Mouse (Mus musculus) cerebellum, adult 2 months (tissue): ENCODE measurements around the gene Itga11.

Experiments used
- CTCF ChIP-seq: fragments of 200-500 bp; IDR thresholded peaks from 2 replicates; pipeline ENCODE4 v1.5.1; 2011; ENCODE audit warnings: low read depth, mild to moderate bottlenecking, control low read depth, low read length, moderate library complexity, borderline replicate concordance; ENCODE audit not compliant: insufficient read depth
- POLR2A ChIP-seq: fragments of 200-500 bp; IDR thresholded peaks from 2 replicates; pipeline ENCODE4 v1.6.1; 2011; ENCODE audit warnings: low read length, control low read depth, borderline replicate concordance; ENCODE audit not compliant: insufficient read depth

- TF ChIP-seq POLR2A (no peak), CTCF (no peak)
Measured at GRCm38 (mm10) chr9:62819494-62819893, 141.9 kb downstream of the Itga11 start.
